Mouse (Mus musculus) liver, embryonic 14.5 days (tissue): ENCODE results near the gene L3mbtl1. TPM values are rescaled to one million over a fixed set of nuclear protein-coding genes. Genes with fewer than 3 reads are reported as not detected.

Experiments used
- ATAC-seq: fragments of 200-750 bp; cut with Nextera tagmentation; 2 replicates; pipeline ENCODE4 v1.8.0; 2017; ENCODE audit warnings: moderate number of reproducible peaks, mild to moderate bottlenecking, moderate library complexity; ENCODE audit not compliant: insufficient read depth
- DNase-seq, 3 experiments: peaks; one replicate each; pipeline ENCODE4 v3.0.0-alpha.2; 2012 to 2013; ENCODE audit warnings: low read depth in 3 of 3, low spot score in 3 of 3
- H3K27ac ChIP-seq: fragments of 300-500 bp; sonication (generic); 2 replicates; pipeline ENCODE4 v1.5.1; 2014; ENCODE audit warnings: moderate library complexity, mild to moderate bottlenecking, control low read depth, inconsistent platforms
- H3K27me3 ChIP-seq: fragments of 300-500 bp; sonication (generic); 2 replicates; pipeline ENCODE4 v1.6.1; 2014; ENCODE audit warnings: mild to moderate bottlenecking, low read length, moderate library complexity; ENCODE audit not compliant: control insufficient read depth, insufficient read depth
- H3K36me3 ChIP-seq: fragments of 300-500 bp; sonication (generic); replicated peaks from 2 replicates; pipeline ENCODE4 v1.6.1; 2014; ENCODE audit warnings: low read depth; ENCODE audit not compliant: control insufficient read depth, insufficient read depth
- H3K4me1 ChIP-seq, 2 experiments: fragments of 200-500 bp in 1 of 2; fragments of 300-500 bp in 1 of 2; sonication (generic) in 1 of 2; replicated peaks; 2 replicates each; pipeline ENCODE4 v1.6.1; 2012 to 2014; ENCODE audit warnings: antibody characterized with exemption in 1 of 2, inconsistent platforms in 1 of 2, low read length in 1 of 2; ENCODE audit not compliant: control insufficient read depth in 2 of 2, insufficient read depth in 2 of 2
- H3K4me2 ChIP-seq: fragments of 300-500 bp; sonication (generic); 2 replicates; pipeline ENCODE4 v1.6.1; 2014; ENCODE audit warnings: low read depth, mild to moderate bottlenecking, control low read depth, moderate library complexity
- H3K4me3 ChIP-seq, 2 experiments: fragments of 200-500 bp in 1 of 2; fragments of 300-500 bp in 1 of 2; sonication (generic) in 1 of 2; 2 replicates each; pipeline ENCODE4 v1.5.1; 2012 to 2014; ENCODE audit warnings: low read depth in 2 of 2, low read length in 2 of 2, mild to moderate bottlenecking in 2 of 2, control low read depth in 1 of 2, inconsistent platforms in 1 of 2, moderate library complexity in 1 of 2; ENCODE audit not compliant: insufficient read depth in 1 of 2
- H3K9ac ChIP-seq: fragments of 300-500 bp; sonication (generic); replicated peaks from 2 replicates; pipeline ENCODE4 v1.6.1; 2014; ENCODE audit warnings: mild to moderate bottlenecking, control low read depth, moderate library complexity
- H3K9me3 ChIP-seq: fragments of 300-500 bp; sonication (generic); 2 replicates; pipeline ENCODE4 v1.6.1; 2016; ENCODE audit warnings: low read length, mixed read lengths; ENCODE audit not compliant: control insufficient read depth
- CTCF ChIP-seq: IDR thresholded peaks from 2 replicates; pipeline ENCODE4 v1.5.1; 2016; ENCODE audit warnings: antibody characterized with exemption, low read depth, control low read depth
- EP300 ChIP-seq: IDR thresholded peaks from 2 replicates; pipeline ENCODE4 v1.6.1; 2016; ENCODE audit warnings: antibody characterized with exemption, low read depth
- WGBS: fragments of 180-500 bp; shearing (Covaris S2); extraction: QIAGEN DNeasy Blood & Tissue Kit; methylation state at CpG from one replicate; pipeline ENCODE4 v1.1.7; 2014; ENCODE audit not compliant: insufficient replicate concordance; 5-methylcytosine and 5-hydroxymethylcytosine counted together
- polyA plus RNA-seq, 2 experiments: library from polyadenylated mRNA; depleted of rRNA in 1 of 2; stranded (reverse) in 1 of 2; unstranded in 1 of 2; fragments of >200 nt; fragmentation: Nextera tagmentation in 1 of 2; extraction: Ambion mirVana in 1 of 2; gene quantifications; 2 replicates each; pipeline versions ENCODE4 v1.2.1 to v1.2.3; 2012 to 2014

The L3mbtl1 gene
- polyA plus RNA-seq, 2 experiments, result 0.08 TPM; not detected in 1

DNA sequence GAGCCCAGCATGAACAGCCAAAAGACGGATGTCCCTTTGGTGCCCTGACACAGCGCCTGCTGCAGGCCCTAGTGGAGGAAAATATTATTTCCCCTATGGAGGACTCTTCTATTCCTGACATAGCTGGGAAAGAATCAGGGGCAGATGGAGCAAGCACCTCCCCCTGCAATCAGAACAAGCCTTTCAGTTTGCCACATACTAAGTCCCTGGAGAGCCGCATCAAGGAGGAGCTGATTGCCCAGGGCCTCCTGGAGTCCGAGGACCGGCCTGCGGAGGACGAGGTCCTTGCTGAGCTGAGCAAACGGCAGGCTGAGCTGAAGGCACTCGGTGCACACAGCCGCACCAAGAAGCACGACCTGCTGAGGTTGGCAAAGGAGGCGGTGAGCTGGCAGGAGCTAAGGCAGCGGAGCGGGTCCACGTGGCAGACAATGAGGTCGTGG, 35.2 kb upstream of the L3mbtl1 start:
- H3K9ac ChIP-seq, result no peak overlapping the region
- no peak overlapping the region for H3K4me3 ChIP-seq
- H3K4me2 ChIP-seq, result no peak overlapping the region
- no peaks in the 10 kb centered on the region for H3K27me3 ChIP-seq
- no peaks in the 10 kb centered on the region for H3K4me1 ChIP-seq
- no peak overlapping the region for H3K27ac ChIP-seq
- no peak for ATAC-seq
- no peak for DNase-seq
- 47% methylated on average over 16 of the region's 16 CpGs for WGBS
- TF ChIP-seq CTCF, result no peak
- no peak for TF ChIP-seq EP300
- H3K9me3 ChIP-seq, result no peaks in the 10 kb centered on the region
- H3K36me3 ChIP-seq, result no peaks in the 10 kb centered on the region

DNA sequence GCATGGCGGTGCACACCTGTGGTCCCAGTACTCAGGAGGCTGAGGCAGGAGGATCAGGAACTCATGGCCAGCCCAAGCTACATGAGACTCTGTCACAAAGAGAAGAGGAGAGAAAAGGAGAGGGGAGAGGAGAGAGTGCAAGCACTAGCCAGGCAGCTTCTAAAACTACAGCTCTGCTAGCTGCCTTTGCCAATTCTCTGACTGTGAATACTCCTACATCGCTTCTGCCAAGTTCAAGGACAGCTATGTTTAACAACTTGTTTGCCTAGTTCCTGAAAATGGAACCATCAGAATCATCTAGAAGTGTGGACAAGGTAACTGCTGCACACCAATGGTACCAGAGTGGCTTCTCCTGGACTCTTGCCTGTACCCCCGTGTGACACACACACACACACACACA, 29.2 kb upstream of the L3mbtl1 start:
- H3K36me3 ChIP-seq, result no peaks in the 10 kb centered on the region

DNA sequence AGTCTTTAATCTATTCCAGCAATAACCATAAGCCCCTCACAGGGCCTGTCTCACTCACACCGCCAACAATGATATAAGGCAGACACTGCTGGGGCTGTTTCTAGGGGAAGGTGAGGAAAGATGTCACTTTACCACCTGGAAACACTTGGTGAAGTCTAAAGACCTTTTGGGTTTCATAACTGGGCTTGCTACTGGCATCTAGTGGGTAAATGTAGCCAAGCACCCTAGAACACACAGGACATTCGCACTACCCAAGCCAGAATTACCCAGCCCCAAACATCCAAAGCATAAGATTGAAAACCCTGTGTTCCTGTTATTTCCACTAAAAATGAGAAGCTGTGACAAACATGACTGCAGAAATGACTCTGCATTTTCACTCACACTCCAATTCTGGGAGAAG, 28.8 kb upstream of the L3mbtl1 start:
- Histone ChIP-seq H3K9ac (no peak overlapping the region), H3K27me3 (no peaks in the 10 kb centered on the region), H3K4me2 (no peak overlapping the region), H3K27ac (no peak overlapping the region), H3K9me3 (no peaks in the 10 kb centered on the region), H3K4me3 (no peak overlapping the region), H3K4me1 (no peaks in the 10 kb centered on the region), H3K36me3 (no peaks in the 10 kb centered on the region)
- no peak for ATAC-seq
- WGBS, result 63% methylated on average over 2 of the region's 2 CpGs
- DNase-seq, result no peak
- 0 out of 2 replicates have a peak, but pooled peaks have one; percentile 19 for TF ChIP-seq CTCF
- no peak for TF ChIP-seq EP300

More for the DNA sequence above, 29.2 kb upstream of the L3mbtl1 start:
- no peak for ATAC-seq
- no peak overlapping the region for H3K9ac ChIP-seq
- no peak overlapping the region for H3K4me3 ChIP-seq
- 39% methylated on average over 3 of the region's 3 CpGs for WGBS
- no peaks in the 10 kb centered on the region for H3K4me1 ChIP-seq
- no peaks in the 10 kb centered on the region for H3K27me3 ChIP-seq
- no peak overlapping the region for H3K4me2 ChIP-seq
- TF ChIP-seq EP300, result no peak
- TF ChIP-seq CTCF, result no peak
- no peaks in the 10 kb centered on the region for H3K9me3 ChIP-seq
- no peak for DNase-seq
- H3K27ac ChIP-seq, result no peak overlapping the region

DNA sequence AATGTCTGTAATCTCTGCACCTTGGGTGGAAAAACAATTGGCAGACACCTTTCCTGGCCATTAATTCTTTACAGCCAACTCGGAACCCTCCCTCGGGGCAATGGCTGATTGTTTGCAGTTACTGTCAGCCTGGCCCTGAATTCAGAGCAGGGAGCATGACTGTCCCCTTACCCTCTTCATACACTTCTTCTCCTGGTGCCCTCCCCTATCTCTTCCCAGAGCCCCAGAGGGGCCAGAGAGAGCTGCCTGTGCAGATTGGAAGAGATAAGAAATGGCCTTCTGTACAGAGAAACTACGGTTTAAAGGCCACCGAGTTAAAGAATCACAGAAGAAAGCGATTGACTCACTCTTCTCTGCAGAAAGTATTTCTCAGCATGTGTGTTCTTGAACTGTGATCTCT, 23.3 kb upstream of the L3mbtl1 start:
- ATAC-seq, result no peak
- H3K4me2 ChIP-seq, result no peak overlapping the region
- H3K9ac ChIP-seq, result no peak overlapping the region

DNA sequence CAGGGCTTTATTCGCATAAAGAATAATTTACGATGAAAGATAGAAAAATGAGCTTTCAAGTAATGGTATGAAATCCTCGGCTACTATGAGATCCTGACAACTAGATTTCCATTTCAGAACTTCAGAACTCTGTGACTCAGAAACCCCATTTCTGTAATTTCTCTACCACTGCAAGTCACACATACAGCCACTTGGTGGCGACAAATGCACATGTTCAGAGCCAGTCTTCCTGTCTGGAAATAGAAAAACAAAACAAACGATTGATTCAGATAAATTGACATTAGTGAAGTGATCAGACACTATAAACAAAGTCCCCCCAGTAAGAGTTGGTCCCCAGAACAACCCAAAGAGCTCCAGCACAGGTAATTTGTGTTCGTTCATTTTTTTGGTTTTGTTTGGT, 21.1 kb upstream of the L3mbtl1 start:
- Histone ChIP-seq H3K4me3 (no peak overlapping the region), H3K9ac (no peak overlapping the region), H3K36me3 (no peaks in the 10 kb centered on the region), H3K27ac (no peak overlapping the region), H3K4me2 (no peak overlapping the region), H3K9me3 (no peaks in the 10 kb centered on the region), H3K4me1 (no peaks in the 10 kb centered on the region), H3K27me3 (no peaks in the 10 kb centered on the region)
- DNase-seq, result peak in 1 of 3 experiments; percentile 37
- 8% methylated on average over 6 of the region's 6 CpGs for WGBS
- no peak for ATAC-seq
- TF ChIP-seq EP300 (no peak), CTCF (peak; percentile 80)

More for the DNA sequence above, 23.3 kb upstream of the L3mbtl1 start:
- Histone ChIP-seq H3K4me1 (no peaks in the 10 kb centered on the region), H3K27ac (no peak overlapping the region), H3K36me3 (no peaks in the 10 kb centered on the region), H3K27me3 (no peaks in the 10 kb centered on the region), H3K4me3 (no peak overlapping the region), H3K9me3 (no peaks in the 10 kb centered on the region)
- WGBS, result 41% methylated on average over 5 of the region's 5 CpGs
- no peak for TF ChIP-seq CTCF
- TF ChIP-seq EP300, result no peak
- DNase-seq, result no peak
